Mouse (Mus musculus): Measurements from ENCODE around the gene Taar8b.

DNA sequence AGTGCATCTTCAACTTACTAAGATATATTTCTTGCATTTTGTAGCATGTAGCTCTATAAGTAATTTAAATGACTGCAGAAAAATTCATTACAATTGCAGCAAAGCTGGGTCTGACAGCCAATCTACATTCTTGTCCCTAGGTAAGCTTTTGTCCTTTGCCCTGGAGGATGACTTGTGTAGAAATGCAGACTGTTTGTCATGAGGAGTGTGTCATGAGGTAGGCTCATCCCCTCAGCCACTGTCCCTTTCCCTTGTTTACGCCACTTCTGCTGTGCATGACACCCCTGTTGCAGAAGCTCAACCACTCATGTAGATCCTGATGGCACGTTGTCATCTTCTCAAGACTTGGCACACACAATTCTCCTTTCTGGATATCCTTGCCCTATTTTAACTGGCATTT, 4.9 kb downstream of the Taar8b start:
- TF ChIP-seq CTCF (IDR thresholded peaks at IDR 0.05; ENCODE audit: control insufficient read depth, insufficient read depth, insufficient replicate concordance, low read depth, low read length) = no peak
- no peak for TF ChIP-seq POLR2A (IDR thresholded peaks at IDR 0.05; ENCODE audit: control insufficient read depth, low read depth, low read length)
